Mouse (Mus musculus) MEL (cell line): ENCODE measurements around the gene Kcnrg. TPM values are rescaled to one million over a fixed set of nuclear protein-coding genes. Genes with fewer than 3 reads are reported as not detected.

Experiments used
- DNase-seq: peaks from one replicate; pipeline ENCODE4 v3.0.0; 2011; ENCODE audit warnings: low read depth, low spot score
- H3K27ac ChIP-seq: 2 replicates; pipeline ENCODE4 v1.5.1; 2012; ENCODE audit warnings: low read depth, mild to moderate bottlenecking, control low read depth, low read length, moderate library complexity; ENCODE audit not compliant: control insufficient read depth
- H3K27me3 ChIP-seq, 2 experiments: fragments of 150-350 bp in 1 of 2; sonication (generic) in 1 of 2; 2 replicates each; pipeline ENCODE4 v1.6.1; 2012; ENCODE audit warnings: low read length in 2 of 2, mild to moderate bottlenecking in 2 of 2, improper control_type of control experiment in 1 of 2, moderate library complexity in 1 of 2; ENCODE audit not compliant: insufficient read depth in 2 of 2, control insufficient read depth in 1 of 2
- H3K36me3 ChIP-seq, 2 experiments: 2 replicates each; pipeline ENCODE4 v1.6.1; 2012 to 2014; ENCODE audit warnings: low read length in 2 of 2, improper control_type of control experiment in 1 of 2, inconsistent platforms in 1 of 2, mild to moderate bottlenecking in 1 of 2; ENCODE audit not compliant: insufficient read depth in 2 of 2, control insufficient read depth in 1 of 2
- H3K4me1 ChIP-seq, 2 experiments: fragments of 150-350 bp in 1 of 2; sonication (generic) in 1 of 2; 2 replicates each; pipeline ENCODE4 v1.6.1; 2012; ENCODE audit warnings: low read length in 2 of 2, improper control_type of control experiment in 1 of 2, mild to moderate bottlenecking in 1 of 2; ENCODE audit not compliant: insufficient read depth in 2 of 2, control insufficient read depth in 1 of 2
- H3K4me3 ChIP-seq, 2 experiments: fragments of 150-350 bp in 1 of 2; sonication (generic) in 1 of 2; 2 replicates each; pipeline ENCODE4 v1.5.1; 2012; ENCODE audit warnings: low read depth in 2 of 2, low read length in 2 of 2, mild to moderate bottlenecking in 2 of 2, moderate library complexity in 2 of 2, control low read depth in 1 of 2, improper control_type of control experiment in 1 of 2; ENCODE audit not compliant: control insufficient read depth in 1 of 2, insufficient read depth in 1 of 2
- H3K79me2 ChIP-seq: 2 replicates; pipeline ENCODE4 v1.6.1; 2012; ENCODE audit warnings: mild to moderate bottlenecking, low read length, moderate library complexity; ENCODE audit not compliant: control insufficient read depth, poor library complexity, insufficient read depth
- H3K9ac ChIP-seq: 2 replicates; pipeline ENCODE4 v1.6.1; 2012; ENCODE audit warnings: low read depth, mild to moderate bottlenecking, control low read depth, low read length, moderate library complexity; ENCODE audit not compliant: control insufficient read depth, poor library complexity, severe bottlenecking
- H3K9me3 ChIP-seq: fragments of 150-350 bp; sonication (generic); replicated peaks from 2 replicates; pipeline ENCODE4 v1.6.1; 2012; ENCODE audit warnings: mild to moderate bottlenecking, low read length, improper control_type of control experiment, moderate library complexity; ENCODE audit not compliant: insufficient read depth
- BHLHE40 ChIP-seq: IDR thresholded peaks from 2 replicates; pipeline ENCODE4 v1.6.1; 2012; ENCODE audit warnings: low read depth, mild to moderate bottlenecking, inconsistent platforms, low read length, improper control_type of control experiment, borderline replicate concordance
- CHD1 ChIP-seq: IDR thresholded peaks from 2 replicates; pipeline ENCODE4 v1.6.1; 2012; ENCODE audit warnings: low read depth, mild to moderate bottlenecking, inconsistent platforms, low read length, improper control_type of control experiment
- E2F4 ChIP-seq: IDR thresholded peaks from 2 replicates; pipeline ENCODE4 v1.6.1; 2011; ENCODE audit warnings: low read depth, low read length, improper control_type of control experiment, borderline replicate concordance
- ELF1 ChIP-seq: IDR thresholded peaks from 2 replicates; pipeline ENCODE4 v1.6.1; 2014; ENCODE audit warnings: low read depth, mild to moderate bottlenecking, inconsistent platforms, low read length, improper control_type of control experiment, moderate library complexity
- EP300 ChIP-seq, 2 experiments: IDR thresholded peaks; 2 replicates each; pipeline ENCODE4 v1.6.1; 2011; ENCODE audit warnings: improper control_type of control experiment in 2 of 2, low read length in 2 of 2, low read depth in 1 of 2, mild to moderate bottlenecking in 1 of 2
- GABPA ChIP-seq: IDR thresholded peaks from 2 replicates; pipeline ENCODE4 v1.6.1; 2012; ENCODE audit warnings: low read depth, mild to moderate bottlenecking, inconsistent platforms, low read length, improper control_type of control experiment, moderate library complexity
- MXI1 ChIP-seq: IDR thresholded peaks from 2 replicates; pipeline ENCODE4 v1.6.1; 2011; ENCODE audit warnings: mild to moderate bottlenecking, low read depth, low read length, improper control_type of control experiment
- MYC ChIP-seq: IDR thresholded peaks from 2 replicates; pipeline ENCODE4 v1.6.1; 2011; ENCODE audit warnings: low read depth, mild to moderate bottlenecking, low read length, improper control_type of control experiment, moderate library complexity
- NELFE ChIP-seq: IDR thresholded peaks from 2 replicates; pipeline ENCODE4 v1.6.1; 2011; ENCODE audit warnings: low read depth, low read length, improper control_type of control experiment
- NRF1 ChIP-seq: IDR thresholded peaks from 2 replicates; pipeline ENCODE4 v1.6.1; 2014; ENCODE audit warnings: low read depth, mild to moderate bottlenecking, inconsistent platforms, low read length, improper control_type of control experiment, moderate library complexity; ENCODE audit not compliant: poor library complexity, insufficient read depth, severe bottlenecking
- POLR2AphosphoS5 ChIP-seq: IDR thresholded peaks from 2 replicates; pipeline ENCODE4 v1.6.1; 2012; ENCODE audit warnings: low read depth, borderline replicate concordance, mild to moderate bottlenecking, inconsistent platforms, low read length, moderate library complexity, mixed read lengths
- RAD21 ChIP-seq: IDR thresholded peaks from 2 replicates; pipeline ENCODE4 v1.6.1; 2011; ENCODE audit warnings: mild to moderate bottlenecking, low read depth, low read length, improper control_type of control experiment
- TBP ChIP-seq: IDR thresholded peaks from 2 replicates; pipeline ENCODE4 v1.8.0; 2011; ENCODE audit warnings: low read depth, low read length, improper control_type of control experiment
- USF1 ChIP-seq: IDR thresholded peaks from 2 replicates; pipeline ENCODE4 v1.6.1; 2014; ENCODE audit warnings: low read depth, mild to moderate bottlenecking, inconsistent platforms, low read length, improper control_type of control experiment, moderate library complexity
- USF2 ChIP-seq, 2 experiments: IDR thresholded peaks; 2 replicates each; pipeline ENCODE4 v1.6.1; 2011 to 2012; ENCODE audit warnings: improper control_type of control experiment in 2 of 2, low read length in 2 of 2, borderline replicate concordance in 1 of 2, inconsistent platforms in 1 of 2, low read depth in 1 of 2, mild to moderate bottlenecking in 1 of 2; ENCODE audit not compliant: insufficient read depth in 1 of 2
- ZC3H11A ChIP-seq: IDR thresholded peaks from 2 replicates; pipeline ENCODE4 v1.6.1; 2012; ENCODE audit warnings: low read depth, mild to moderate bottlenecking, inconsistent platforms, low read length, improper control_type of control experiment
- ZNF384 ChIP-seq: IDR thresholded peaks from 2 replicates; pipeline ENCODE4 v1.6.1; 2012; ENCODE audit warnings: low read depth, mild to moderate bottlenecking, inconsistent platforms, low read length, improper control_type of control experiment
- polyA plus RNA-seq, 2 experiments: library from polyadenylated mRNA; stranded (reverse) in 1 of 2; unstranded in 1 of 2; fragments of >175 nt in 1 of 2; fragments of >200 nt in 1 of 2; gene quantifications; 2 replicates each; pipeline versions ENCODE4 v1.2.1 to v1.2.4; 2012; ENCODE audit warnings: low replicate concordance in 2 of 2, low read depth in 1 of 2; ENCODE audit not compliant: insufficient read length in 2 of 2, insufficient read depth in 1 of 2, missing spikeins in 1 of 2
- total RNA-seq: library from RNA; depleted of rRNA; stranded (reverse); fragments of 300-350 nt; gene quantifications from 2 replicates; pipeline ENCODE4 v1.2.3, GENCODE M21; 2012

Kcnrg gene
- total and polyA plus RNA-seq, 3 experiments: 0.04 to 0.15 TPM; not detected in 1

DNA sequence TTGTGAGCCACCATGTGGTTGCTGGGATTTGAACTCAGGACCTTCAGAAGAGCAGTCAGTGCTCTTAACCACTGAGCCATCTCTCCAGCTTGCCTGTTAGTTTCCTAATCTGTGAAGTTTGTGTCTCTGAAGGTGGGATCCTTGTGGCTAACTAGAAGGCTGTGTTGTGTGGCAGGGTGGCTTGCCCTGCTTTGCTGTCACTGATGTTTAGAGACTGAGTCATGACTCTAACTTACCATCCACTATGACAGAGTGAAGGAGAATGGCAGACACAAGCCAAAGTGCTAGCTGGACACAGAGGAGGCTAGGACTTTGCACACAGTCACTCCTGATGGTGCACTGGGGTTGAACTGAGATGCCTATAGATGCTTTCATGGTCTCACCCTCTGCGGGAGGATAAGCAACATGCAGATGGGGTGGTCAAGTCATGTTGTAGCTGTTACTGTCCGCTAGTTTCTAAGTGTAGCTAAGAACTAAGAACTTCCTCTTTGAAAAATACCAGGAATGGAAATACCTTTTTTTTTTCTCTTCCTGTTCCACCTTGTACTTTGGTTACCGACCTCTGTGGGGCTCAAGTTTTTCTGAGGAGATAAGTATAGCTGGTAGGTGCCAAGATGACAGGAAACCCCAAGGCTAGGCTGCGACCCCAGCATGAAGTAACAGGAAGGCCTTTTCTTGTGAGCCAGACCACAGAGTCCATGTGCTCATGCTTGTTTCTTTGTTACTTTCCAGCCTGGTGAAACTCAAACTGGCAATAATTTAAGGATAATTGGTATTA is 17.8 kb upstream of the Kcnrg start:
- no peak overlapping the region for H3K27ac ChIP-seq
- TF ChIP-seq EP300 (IDR thresholded peaks at IDR 0.05; ENCODE audit: low read depth in 1 of 2, low read length in 2 of 2) (no peak), MYC (0 out of 2 replicates have a peak, but pooled peaks have one; percentile 36), ZC3H11A (0 out of 2 replicates have a peak, but pooled peaks have one; percentile 4), ZNF384 (peak; percentile 61; the same call in 1 of the 2 replicates)

DNA sequence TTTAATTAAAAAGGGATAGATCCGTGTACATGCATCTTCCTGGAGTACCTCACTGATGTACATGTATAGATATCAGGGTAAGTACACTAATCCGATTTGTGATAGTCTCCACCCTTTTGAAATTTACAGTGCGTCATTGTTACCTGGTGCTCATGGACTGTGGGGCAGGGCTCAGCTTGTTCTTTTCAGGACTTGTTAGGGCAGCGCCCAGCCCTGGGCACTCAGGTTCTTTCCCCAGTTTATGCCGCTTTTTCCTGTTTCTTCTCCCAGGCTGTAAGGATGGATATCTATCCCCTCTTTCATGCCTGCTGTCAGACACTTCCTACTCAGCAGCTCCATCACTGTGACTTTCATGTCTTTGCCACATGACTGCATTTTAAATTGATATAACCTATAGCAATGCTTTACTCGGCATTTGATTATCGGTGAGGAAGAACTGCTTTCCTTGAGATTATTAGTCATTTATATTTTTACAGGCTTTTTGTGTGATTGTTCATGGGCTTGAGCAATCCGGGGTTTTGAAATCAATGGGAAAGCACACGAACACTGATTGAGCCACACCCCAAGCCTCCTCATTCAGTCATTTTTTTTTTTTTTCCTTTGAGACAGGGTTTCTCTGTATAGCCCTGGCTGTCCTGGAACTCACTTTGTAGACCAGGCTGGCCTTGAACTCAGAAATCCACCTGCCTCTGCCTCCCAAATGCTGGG is 10.4 kb upstream of the Kcnrg start:
- no peaks in the 10 kb centered on the region for H3K27me3 ChIP-seq
- H3K27ac ChIP-seq: no peak overlapping the region
- H3K36me3 ChIP-seq: peaks cover 0 to 8% of the 10 kb centered on the region in 2 experiments; a peak in 2 of 4 replicates
- H3K9ac ChIP-seq: no peak overlapping the region
- no peak for TF ChIP-seq USF1
- no peak for TF ChIP-seq MYC
- no peak for TF ChIP-seq RAD21
- TF ChIP-seq E2F4: no peak
- no peak for TF ChIP-seq ZNF384
- TF ChIP-seq MXI1: no peak
- no peak for TF ChIP-seq NELFE
- no peak for TF ChIP-seq POLR2AphosphoS5
- TF ChIP-seq GABPA: no peak
- TF ChIP-seq TBP: no peak
- no peak for TF ChIP-seq CHD1
- TF ChIP-seq USF2 (IDR thresholded peaks at IDR 0.05; ENCODE audit: borderline replicate concordance in 1 of 2, insufficient read depth in 1 of 2, low read depth in 1 of 2, low read length in 2 of 2): no peak
- TF ChIP-seq NRF1: no peak
- TF ChIP-seq BHLHE40: no peak
- TF ChIP-seq ELF1: no peak
- no peaks in the 10 kb centered on the region for H3K9me3 ChIP-seq
- no peak for DNase-seq
- H3K4me3 ChIP-seq: no peak overlapping the region
- H3K4me1 ChIP-seq: peaks cover 0 to 10% of the 10 kb centered on the region in 2 experiments; a peak in 3 of 4 replicates
- peaks cover 1% of the 10 kb centered on the region; the same call in 1 of the 2 replicates for H3K79me2 ChIP-seq

More for the DNA sequence above, 17.8 kb upstream of the Kcnrg start:
- Histone ChIP-seq H3K9ac (no peak overlapping the region), H3K4me3 (no peak overlapping the region), H3K36me3 (peaks cover 0 to 2% of the 10 kb centered on the region in 2 experiments; a peak in 2 of 4 replicates), H3K4me1 (peaks cover 0 to 3% of the 10 kb centered on the region in 2 experiments; a peak in 1 of 4 replicates), H3K27me3 (no peaks in the 10 kb centered on the region), H3K79me2 (no peaks in the 10 kb centered on the region), H3K9me3 (no peaks in the 10 kb centered on the region)
- peak; percentile 48 for DNase-seq
